22 mouse cellular contexts compared by ENCODE assay signal in the genomic region with DNA sequence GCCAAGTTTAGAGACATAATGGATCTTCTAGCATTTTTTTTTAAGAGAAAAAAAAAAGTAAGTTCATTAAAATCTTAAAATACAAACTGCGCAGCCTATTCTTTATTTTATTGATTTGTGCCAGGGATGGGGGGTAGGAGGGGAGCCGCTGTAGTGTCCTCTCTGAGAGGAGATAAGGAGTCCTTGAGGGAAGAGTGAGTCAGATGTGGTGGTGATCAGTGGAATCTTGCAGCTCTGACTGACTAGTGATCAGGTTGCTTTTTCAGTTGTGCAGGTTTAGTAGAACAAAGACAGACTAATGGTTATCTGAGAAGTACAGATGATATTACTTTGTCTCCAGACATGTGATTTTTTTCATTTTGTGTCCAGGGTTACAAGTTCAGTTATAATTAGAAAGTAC. TPM values are rescaled to one million over a fixed set of nuclear protein-coding genes. Genes with fewer than 3 reads are reported as not detected.
DNase-seq lines count a peak whose midpoint lies in the region; ATAC-seq and TF ChIP-seq lines count a peak whose summit lies in the region.
"Had no signal": no experiment of that assay in that cellular context is flagged by ENCODE, and none has a peak within 500 bp of the region (broad histone marks: within the 10 kb centered on the region; RNA-seq: fewer than 3 reads in every experiment).

No protein-coding gene starts in this region.

- intact Hi-C loops in heart, postnatal 36 days (cut with DNase I), result no loop called here

- H3K27me3 ChIP-seq in heart, embryonic 16.5 days (ENCODE audit: control insufficient read depth, insufficient read depth, low read length), result no peaks in the 10 kb centered on the region
- no peaks in the 10 kb centered on the region for H3K27me3 ChIP-seq in G1E (ENCODE audit: insufficient read depth, low read length)
- H3K27me3 ChIP-seq: embryonic facial prominence, embryonic 15.5 days; forebrain, embryonic 15.5 days; heart, embryonic 12.5 days; hindbrain, embryonic 13.5 days had no signal

- 53% methylated on average over 2 of the region's 2 CpGs for WGBS in heart, embryonic 16.5 days

- no peaks in the 10 kb centered on the region for H3K9me3 ChIP-seq in heart, embryonic 16.5 days (replicated peaks; ENCODE audit: control insufficient read depth, low read length)
- H3K9me3 ChIP-seq in G1E (replicated peaks), result no peaks in the 10 kb centered on the region
- H3K9me3 ChIP-seq: embryonic facial prominence, embryonic 15.5 days; forebrain, embryonic 15.5 days; heart, embryonic 12.5 days; hindbrain, embryonic 13.5 days had no signal

- no peak for ATAC-seq in heart, embryonic 16.5 days (replicated peaks; ENCODE audit: extremely low read depth, insufficient read depth, low FRiP score)
- ATAC-seq in G1E (ENCODE audit: extremely low read depth, insufficient number of reproducible peaks, low FRiP score, poor library complexity, severe bottlenecking), result peak; percentile 86
- ATAC-seq: forebrain, embryonic 15.5 days; hindbrain, postnatal 0 days had no signal

- peak; percentile 13 for DNase-seq in adrenal gland, adult 8-10 months
- DNase-seq in adrenal gland, postnatal 4 days (ENCODE audit: low spot score in 2 of 2), result no peak
- DNase-seq in heart, postnatal 36 days, result no peak
- DNase-seq in G1E (ENCODE audit: low spot score), result no peak
- DNase-seq in adrenal gland, postnatal 36 days, result peak; percentile 24 to 37
- DNase-seq in lung, postnatal 14 days, result no peak
- no peak for DNase-seq in neural tube, embryonic 10.5 days (ENCODE audit: extremely low spot score, low spot score)
- DNase-seq: cerebellum, adult 11 months; cerebellum, adult 8-10 months; cerebellum, postnatal 14 days; embryo, embryonic 11 days; gastrocnemius, postnatal 36 days; heart, adult 11 months; kidney, adult 11 months; kidney, adult 9 months had no signal

- H3K4me3 ChIP-seq in heart, embryonic 16.5 days (ENCODE audit: low read length), result no peak overlapping the region
- H3K4me3 ChIP-seq in G1E (ENCODE audit: low read depth, low read length), result no peak overlapping the region
- H3K4me3 ChIP-seq: embryonic facial prominence, embryonic 15.5 days; forebrain, embryonic 15.5 days; heart, embryonic 12.5 days; hindbrain, embryonic 13.5 days had no signal

- TF ChIP-seq CTCF in G1E (IDR thresholded peaks at IDR 0.05; ENCODE audit: low read depth, low read length), result no peak

- peaks cover 4% of the 10 kb centered on the region for H3K36me3 ChIP-seq in heart, embryonic 16.5 days (ENCODE audit: control insufficient read depth, insufficient read depth)
- H3K36me3 ChIP-seq in G1E (replicated peaks), result peaks cover 27% of the 10 kb centered on the region

- H3K9ac ChIP-seq in heart, embryonic 16.5 days (ENCODE audit: low read length), result no peak overlapping the region
- H3K9ac ChIP-seq: embryonic facial prominence, embryonic 15.5 days; forebrain, embryonic 15.5 days; heart, embryonic 12.5 days; hindbrain, embryonic 13.5 days had no signal

- peaks cover 4% of the 10 kb centered on the region; the same call in 1 of the 2 replicates for H3K4me1 ChIP-seq in heart, embryonic 16.5 days (ENCODE audit: control insufficient read depth, insufficient read depth, low read length)
- 0 out of 2 replicates have a peak, but pooled peaks cover 4% of the 10 kb centered on the region for H3K4me1 ChIP-seq in G1E (ENCODE audit: insufficient read depth, low read depth, low read length)
- H3K4me1 ChIP-seq: embryonic facial prominence, embryonic 15.5 days; forebrain, embryonic 15.5 days; hindbrain, embryonic 13.5 days had no signal

- peak overlapping the region; percentile 20; the same call in 1 of the 2 replicates for H3K27ac ChIP-seq in heart, embryonic 16.5 days (ENCODE audit: low read length)
- H3K27ac ChIP-seq: embryonic facial prominence, embryonic 15.5 days; forebrain, embryonic 15.5 days; hindbrain, embryonic 13.5 days; hindbrain, postnatal 0 days had no signal

- no peak overlapping the region for H3K4me2 ChIP-seq in heart, embryonic 16.5 days (ENCODE audit: low read depth, low read length)
- H3K4me2 ChIP-seq: embryonic facial prominence, embryonic 15.5 days; forebrain, embryonic 15.5 days; heart, embryonic 12.5 days; hindbrain, embryonic 13.5 days had no signal

RNA-seq across cellular contexts. Expression of a gene that starts 41.5 kb away (rescaled TPM):
- total RNA-seq in adrenal gland, adult 8-10 months (2022), result 1 to 10 TPM in 3 of 4 experiments, under 1 TPM in 1; 0.67 to 3.2 (median 1.4) TPM
- under 1 TPM; 0.62 to 0.70 TPM for total RNA-seq in adrenal gland, postnatal 4 days (2021)
- polyA plus RNA-seq in heart, embryonic 16.5 days (2015; fragmentation: Nextera tagmentation; extraction: Ambion mirVana), result 2.4 and 7.5 TPM in 2 replicates
- under 1 TPM; 0.14 to 0.76 TPM for total RNA-seq in heart, postnatal 36 days (2021)
- total RNA-seq in G1E (2014; fragmentation: Nextera tagmentation), result 2.3 and 2.9 TPM in 2 replicates
- total RNA-seq in G1E (2017), result 0.87 and 2.9 TPM in 2 replicates
- 0.03 TPM in 1 of 2 replicates, not detected in the other for polyA plus RNA-seq in G1E (2012)
- under 1 TPM; 0.59 to 0.60 TPM for total RNA-seq in adrenal gland, postnatal 36 days (2021)
- total RNA-seq: gastrocnemius, adult 8-10 months; hindbrain, postnatal 0 days had no signal

RNA-seq across cellular contexts. Expression of a gene that starts 47.7 kb away (rescaled TPM):
- 10 to 100 TPM; 15.9 to 23.6 (median 18.3) TPM for total RNA-seq in adrenal gland, adult 8-10 months (2022)
- 10 to 100 TPM; 24.0 to 25.8 TPM for total RNA-seq in adrenal gland, postnatal 4 days (2021)
- polyA plus RNA-seq in heart, embryonic 16.5 days (2015; fragmentation: Nextera tagmentation; extraction: Ambion mirVana), result 21.8 and 22.0 TPM in 2 replicates
- 1 to 10 TPM; 5.3 to 5.4 TPM for total RNA-seq in heart, postnatal 36 days (2021)
- total RNA-seq in G1E (2014; fragmentation: Nextera tagmentation) (65.4 and 68.9 TPM in 2 replicates), G1E (2017) (43.2 and 46.8 TPM in 2 replicates)
- polyA plus RNA-seq in G1E (2012), result 3.4 and 11.1 TPM in 2 replicates
- 10 to 100 TPM; 14.7 to 15.0 TPM for total RNA-seq in adrenal gland, postnatal 36 days (2021)

RNA-seq across cellular contexts. Expression of a gene that starts 59.6 kb away (rescaled TPM):
- 10 to 100 TPM; 14.9 to 24.5 (median 19.7) TPM for total RNA-seq in adrenal gland, adult 8-10 months (2022)
- total RNA-seq in adrenal gland, postnatal 4 days (2021), result 10 to 100 TPM; 13.9 to 14.8 TPM
- polyA plus RNA-seq in heart, embryonic 16.5 days (2015; fragmentation: Nextera tagmentation; extraction: Ambion mirVana), result 7.1 and 7.7 TPM in 2 replicates
- total RNA-seq in heart, postnatal 36 days (2021), result 1 to 10 TPM; 6.7 to 7.3 TPM
- 36.2 and 37.1 TPM in 2 replicates for total RNA-seq in G1E (2014; fragmentation: Nextera tagmentation)
- total RNA-seq in G1E (2017), result 25.6 and 30.7 TPM in 2 replicates
- 0.63 and 1.1 TPM in 2 replicates for polyA plus RNA-seq in G1E (2012)
- 10 to 100 TPM; 16.7 to 20.0 TPM for total RNA-seq in adrenal gland, postnatal 36 days (2021)

Comparison
In these comparisons a context has a peak if more than half of its experiments do, and no peak if none do; other contexts are left out.
1. DNase-seq: peak in adrenal gland, adult 8-10 months (single experiment) and adrenal gland, postnatal 36 days (2 of 2); none in adrenal gland, postnatal 4 days (0 of 2), heart, postnatal 36 days (0 of 2), G1E (single experiment), lung, postnatal 14 days (single experiment) and neural tube, embryonic 10.5 days (single experiment).